Mouse (Mus musculus): ENCODE data around the gene AC134908.4. TPM values are rescaled to one million over a fixed set of nuclear protein-coding genes. Genes with fewer than 3 reads are reported as not detected.
"Not testable (repeated sequence)": the region's sequence is repeated elsewhere in the genome, so short reads cannot be mapped to it uniquely, and the experiment has no call there.

AC134908.4 gene
- polyA plus RNA-seq, 1 experiment, result 2.0 TPM

DNA sequence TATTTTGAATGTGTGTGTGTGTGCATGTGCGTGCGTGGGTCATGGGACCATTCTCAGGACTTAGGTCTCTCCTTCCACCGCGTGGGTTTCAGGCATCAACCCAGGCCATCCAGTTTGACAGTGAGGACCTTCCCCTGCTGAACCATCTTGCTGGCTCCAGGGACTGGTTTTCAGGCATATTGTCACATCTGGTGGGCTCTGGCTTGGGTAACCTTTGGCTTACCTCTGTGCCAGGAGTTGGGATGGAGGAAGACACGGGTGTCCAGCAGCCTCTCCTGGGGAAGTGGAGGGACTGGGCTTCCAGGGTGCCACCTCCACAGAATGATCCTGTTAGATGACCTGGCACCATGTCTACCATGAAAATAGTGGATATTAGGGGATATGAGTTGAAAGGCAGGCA, 17.5 kb downstream of the AC134908.4 start:
- DNase-seq (ENCODE audit: extremely low spot score in 1 of 2, low spot score in 1 of 2), result no peak

DNA sequence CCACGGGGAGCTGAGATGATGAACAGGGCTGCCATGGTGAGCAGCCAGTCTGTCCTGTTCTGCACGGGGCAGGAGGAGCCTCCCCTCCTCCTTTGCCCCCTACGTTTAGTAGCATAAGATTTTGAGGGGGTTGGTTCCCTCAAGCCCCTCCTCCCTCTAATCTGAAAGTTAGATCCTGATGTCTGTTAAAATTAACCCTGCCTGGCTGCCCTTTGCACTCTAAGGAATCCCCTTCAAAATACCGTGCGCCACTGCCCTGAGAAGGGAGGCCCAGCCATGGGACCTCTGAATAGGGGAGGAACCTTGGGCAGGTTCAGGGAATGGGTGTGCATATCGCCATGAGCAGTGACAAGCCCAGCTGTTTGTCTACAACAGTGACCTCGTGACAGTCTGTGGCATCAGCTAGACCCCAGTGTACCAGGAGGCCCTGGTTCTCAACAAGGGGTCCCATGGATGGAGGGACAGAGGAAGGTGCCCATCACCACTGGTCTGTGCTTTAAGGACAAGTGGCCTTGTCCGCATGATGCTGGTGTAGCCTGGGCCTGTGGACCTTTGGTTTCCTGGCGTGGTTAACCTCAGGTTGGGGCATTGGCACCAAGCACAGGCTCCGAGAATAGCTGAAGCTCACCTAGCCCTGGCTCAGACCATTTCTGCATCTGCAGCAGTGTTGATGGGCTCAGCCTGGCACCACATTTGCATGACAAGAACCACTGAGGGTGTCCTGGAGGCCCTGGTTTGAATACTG, 20.0 kb downstream of the AC134908.4 start:
- no peak for DNase-seq (ENCODE audit: extremely low spot score in 1 of 2, low spot score in 1 of 2)

DNA sequence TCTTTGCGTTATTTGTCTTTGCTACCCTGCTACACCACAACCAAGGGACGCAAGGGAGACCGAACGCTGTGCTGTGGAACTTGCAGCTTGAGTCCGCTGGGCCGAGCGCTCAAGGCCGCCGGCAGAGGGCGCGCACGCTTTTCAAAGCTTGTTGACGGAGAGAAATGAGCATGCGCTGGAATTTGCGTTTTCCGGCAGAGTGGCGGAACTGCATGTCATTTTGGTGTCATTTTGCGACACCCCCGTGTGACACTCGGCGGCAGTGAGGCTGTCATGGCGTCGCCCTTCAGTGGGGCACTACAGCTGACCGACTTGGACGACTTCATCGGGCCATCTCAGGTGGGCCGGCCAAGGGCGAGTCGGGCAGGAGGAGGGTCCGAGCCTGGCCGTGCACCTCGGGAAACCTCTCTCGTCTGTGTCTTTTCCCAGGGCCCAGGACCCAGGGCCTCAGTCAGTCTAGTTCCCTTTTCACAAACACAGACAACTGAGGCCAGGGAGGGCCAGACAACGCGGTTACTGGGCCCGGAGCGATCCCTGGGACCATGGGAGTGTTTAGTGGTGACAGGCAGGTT, 21.8 kb downstream of the AC134908.4 start, which contains the start of gene Narfl:
Gene Narfl, plus strand, starts transcription at position 228 of the 572 bp plus-strand sequence.
- peak; percentile 96 to 100 for DNase-seq (ENCODE audit: extremely low spot score in 1 of 2, low spot score in 1 of 2)

DNA sequence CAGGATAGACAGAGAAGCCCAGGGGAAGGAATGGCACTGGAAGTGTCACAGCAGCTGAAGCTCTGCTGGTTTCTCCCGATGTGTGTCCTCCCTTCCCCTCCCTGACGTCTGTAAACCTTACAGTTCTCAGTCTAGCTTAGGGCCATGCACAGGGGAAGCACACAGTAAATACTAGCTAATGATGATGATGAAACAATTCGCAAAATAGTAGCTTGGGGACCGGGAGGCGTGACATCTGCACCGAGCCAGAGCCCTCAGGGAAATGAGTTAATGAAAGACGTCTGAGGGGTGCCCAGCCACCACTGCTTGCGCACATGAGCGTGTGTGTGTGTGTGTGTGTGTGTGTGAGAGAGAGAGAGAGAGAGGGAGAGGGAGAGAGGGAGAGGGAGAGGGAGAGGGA, 26.1 kb downstream of the AC134908.4 start:
- DNase-seq (ENCODE audit: extremely low spot score in 1 of 2, low spot score in 1 of 2), result no peak

DNA sequence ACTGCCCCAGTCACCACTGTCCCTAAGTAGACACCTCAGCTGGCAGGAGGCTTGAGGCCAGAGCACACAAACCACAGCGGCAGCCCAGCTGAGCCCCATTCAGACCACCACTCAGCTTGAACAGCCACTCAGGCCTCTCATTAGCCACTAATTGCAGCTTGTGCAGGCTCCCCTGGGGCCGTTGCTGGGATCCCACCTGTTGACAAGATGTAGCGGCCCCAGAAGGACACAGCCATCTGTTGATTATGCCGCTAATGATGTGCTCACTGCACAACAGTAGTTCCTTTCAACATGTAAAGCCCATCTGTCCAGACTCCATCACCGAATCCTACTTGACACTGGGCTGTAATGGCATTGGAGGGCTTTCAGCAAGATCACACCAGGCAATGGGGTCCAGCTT, 29.6 kb downstream of the AC134908.4 start:
- no peak for DNase-seq (ENCODE audit: extremely low spot score in 1 of 2, low spot score in 1 of 2)

DNA sequence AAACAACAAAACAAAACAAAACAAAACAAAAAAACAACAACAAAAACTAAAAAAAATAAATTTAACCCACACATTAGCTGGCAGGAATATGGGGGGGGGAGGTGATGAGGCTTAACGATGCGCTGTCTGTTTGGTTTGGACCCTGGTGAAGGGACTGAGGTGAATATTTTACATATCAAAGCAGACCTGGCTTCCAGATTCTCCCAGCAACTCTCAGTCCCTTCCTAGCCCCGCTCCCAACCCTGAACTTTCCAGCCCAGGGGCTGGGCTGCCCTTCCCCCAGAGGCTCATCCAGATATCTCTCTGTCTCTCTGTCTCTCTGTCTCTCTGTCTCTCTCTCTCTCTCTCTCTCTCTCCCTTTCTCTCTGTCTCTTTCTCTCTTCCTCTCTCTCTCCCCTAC, 32.9 kb downstream of the AC134908.4 start:
- DNase-seq (ENCODE audit: extremely low spot score in 1 of 2, low spot score in 1 of 2), result no peak

DNA sequence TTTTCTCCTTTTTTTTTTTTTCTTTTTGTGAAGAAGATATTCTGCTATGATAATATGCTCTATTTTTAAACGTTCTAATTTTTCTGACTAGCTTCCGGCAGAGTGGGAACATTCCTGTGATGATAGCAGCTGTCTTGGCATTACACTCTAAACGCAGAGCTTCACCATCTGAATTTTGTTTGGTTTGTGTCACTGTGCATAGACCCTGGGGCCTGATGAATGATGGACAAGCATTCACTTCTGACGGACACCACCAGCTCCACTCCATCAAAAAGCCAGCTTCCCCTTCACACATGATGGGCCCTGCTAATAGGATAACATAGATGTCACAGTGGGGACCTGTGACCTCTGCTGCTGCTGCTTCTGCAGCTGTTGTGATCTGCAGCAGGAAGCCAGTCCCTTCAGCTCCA, 33.9 kb downstream of the AC134908.4 start:
- DNase-seq (ENCODE audit: extremely low spot score in 1 of 2, low spot score in 1 of 2), result peak in 1 of 2 experiments; percentile 77

DNA sequence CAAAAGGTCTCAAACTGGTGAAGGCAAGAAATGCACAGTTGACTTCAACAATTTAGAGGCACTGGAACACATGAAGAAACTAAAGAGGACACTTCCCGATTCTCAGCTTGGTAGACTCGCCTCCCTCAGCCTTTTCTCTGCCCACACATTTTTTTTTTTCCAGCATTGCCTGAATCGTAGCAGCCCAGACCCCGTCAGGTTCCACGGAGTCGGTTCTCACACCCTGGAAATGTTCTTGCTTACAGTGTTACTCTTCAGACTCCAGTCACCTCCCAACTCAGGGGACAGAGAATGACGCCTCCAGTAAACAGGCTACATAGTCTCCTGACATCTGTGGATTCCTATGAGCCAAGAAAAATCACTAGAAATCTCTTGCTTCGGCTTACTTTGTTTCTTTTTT, 35.3 kb downstream of the AC134908.4 start:
- DNase-seq (ENCODE audit: extremely low spot score in 1 of 2, low spot score in 1 of 2), result peak in 1 of 2 experiments; percentile 67

DNA sequence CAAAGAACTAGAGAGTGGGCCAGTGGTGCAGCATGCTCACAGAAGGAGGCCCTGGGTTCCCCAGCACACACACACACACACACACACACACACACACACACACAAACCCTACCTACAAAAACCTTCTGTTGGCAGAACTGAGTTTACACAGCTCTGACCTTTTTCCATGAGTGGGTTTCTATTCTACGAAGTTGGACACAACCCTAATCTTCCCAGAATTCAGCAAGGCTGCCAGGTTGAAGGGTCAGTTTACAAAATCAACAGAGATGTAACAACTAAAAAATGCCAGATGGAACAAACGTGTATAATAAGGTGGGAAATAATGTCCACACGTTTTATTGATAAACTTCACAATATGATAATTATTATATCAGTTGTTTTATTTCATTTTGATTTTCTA, 37.8 kb downstream of the AC134908.4 start:
- DNase-seq (ENCODE audit: extremely low spot score in 1 of 2, low spot score in 1 of 2), result no peak

DNA sequence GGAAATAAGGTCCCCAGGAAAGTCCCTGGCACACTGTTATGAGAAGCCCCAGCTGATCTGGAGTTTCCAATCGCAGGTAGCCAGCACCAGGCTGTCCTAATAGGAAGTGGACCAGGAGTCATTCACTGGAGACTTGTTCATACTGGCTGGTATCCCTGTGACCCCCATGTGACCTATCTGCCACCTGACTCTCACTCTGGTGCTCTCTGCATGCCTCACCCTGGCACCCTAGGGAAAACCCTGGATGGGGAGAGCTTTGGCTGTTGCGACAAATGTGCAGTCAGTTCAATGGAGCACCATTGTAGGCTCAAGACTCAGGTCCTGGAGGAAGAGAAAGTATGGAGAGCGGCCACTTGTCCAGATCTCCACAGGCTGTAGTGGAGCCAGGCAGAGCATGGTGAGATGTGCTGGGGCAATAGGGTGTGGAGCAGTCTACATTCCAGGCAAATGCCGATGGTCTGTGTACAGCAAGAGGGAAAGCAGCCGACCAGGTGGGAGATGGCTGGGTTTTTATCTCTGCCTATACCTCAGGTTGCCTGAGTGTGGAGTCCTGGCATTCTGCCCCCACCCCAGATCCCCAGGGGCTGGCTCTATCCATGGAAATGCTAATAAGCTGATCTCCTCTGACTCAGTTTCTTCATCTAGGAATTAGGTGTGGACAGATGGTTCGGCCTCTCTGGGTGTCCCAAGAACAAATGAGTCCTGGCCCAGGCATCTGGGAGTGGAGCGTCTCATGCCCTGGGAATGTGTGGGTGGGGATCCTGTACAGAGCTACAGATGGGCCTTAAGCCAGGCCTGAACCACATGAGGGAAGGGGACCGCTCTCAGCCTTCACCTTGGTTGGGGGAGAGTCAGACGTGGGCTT, 38.8 kb downstream of the AC134908.4 start:
- no peak for DNase-seq (ENCODE audit: extremely low spot score in 1 of 2, low spot score in 1 of 2)

DNA sequence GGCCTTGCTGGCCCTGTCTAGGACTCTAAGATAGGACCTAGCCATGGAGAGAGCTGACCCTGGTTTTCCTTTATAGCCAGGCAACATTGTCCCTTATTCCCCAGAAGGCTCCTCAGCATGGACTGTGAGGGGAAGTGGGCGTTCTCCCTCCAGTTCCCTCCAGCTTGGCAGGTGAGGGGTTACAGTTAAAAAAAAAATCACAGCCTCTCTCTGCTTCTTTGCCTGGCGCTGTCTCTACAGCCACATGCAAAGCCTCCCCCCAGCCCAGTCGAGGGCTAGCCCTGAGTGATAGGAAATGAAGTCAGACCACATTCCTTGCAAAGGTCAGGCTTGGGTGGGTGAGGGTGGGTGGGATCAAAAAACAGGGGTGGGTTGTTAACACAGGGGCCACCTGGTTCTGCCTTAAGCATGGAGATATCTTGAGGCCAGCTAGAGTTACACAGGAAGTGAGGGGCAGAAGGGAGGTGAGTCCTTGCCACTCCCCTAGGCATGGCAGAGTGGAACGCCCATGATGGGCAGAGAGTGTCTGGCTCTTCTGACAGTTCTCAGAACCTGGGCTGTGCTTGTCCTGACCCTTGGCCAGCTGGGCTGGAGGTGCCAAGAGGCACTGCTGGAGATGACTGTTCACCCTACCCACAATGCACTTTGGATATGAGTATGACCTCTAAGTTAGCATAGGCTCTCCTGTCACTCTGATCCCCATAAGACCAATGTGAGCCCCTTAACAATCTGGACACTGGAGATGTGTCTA, 39.7 kb downstream of the AC134908.4 start:
- no peak for DNase-seq (ENCODE audit: extremely low spot score in 1 of 2, low spot score in 1 of 2)

DNA sequence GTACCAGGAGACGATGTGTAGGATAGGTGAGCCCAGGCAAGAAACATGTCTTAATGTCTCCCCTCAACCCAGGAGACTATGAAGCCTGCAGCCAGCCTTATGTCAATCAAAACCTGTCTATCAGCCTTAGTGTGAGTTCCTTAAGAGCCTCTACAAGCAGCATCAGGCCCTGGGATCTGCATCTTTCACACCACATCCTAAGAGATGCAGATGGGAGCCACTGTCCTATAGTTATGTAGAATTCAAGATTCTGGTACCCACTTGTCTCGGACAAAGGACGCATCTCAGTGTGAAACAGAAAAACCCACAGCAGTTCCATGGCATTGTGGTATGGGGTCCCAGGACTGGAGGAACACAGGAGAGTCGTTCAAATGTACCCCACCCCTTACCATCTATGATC, 40.4 kb downstream of the AC134908.4 start:
- no peak for DNase-seq (ENCODE audit: extremely low spot score in 1 of 2, low spot score in 1 of 2)

DNA sequence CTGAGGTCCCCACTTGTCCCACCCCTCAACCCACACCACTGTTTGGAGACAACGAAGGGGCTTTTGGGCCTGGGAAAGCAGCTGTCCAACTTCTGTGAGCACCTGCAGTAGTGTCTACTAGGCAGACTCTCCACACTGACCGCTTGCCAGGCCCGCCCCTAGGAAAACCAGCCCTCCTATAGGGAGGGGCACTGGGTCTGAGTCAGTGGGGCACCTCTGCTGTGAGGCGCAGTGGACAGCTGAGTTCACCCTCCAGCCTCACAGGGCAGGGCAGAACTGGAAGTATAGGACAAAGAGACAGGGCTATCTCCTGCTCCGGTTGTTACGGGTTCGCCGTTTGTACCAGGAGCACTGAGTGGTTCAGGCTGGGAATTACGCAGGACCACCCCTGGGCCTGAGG, 41.2 kb downstream of the AC134908.4 start, which contains the start of gene Msln:
Gene Msln, minus strand, starts transcription at position 138 of the 400 bp plus-strand sequence.
- no peak for DNase-seq (ENCODE audit: extremely low spot score in 1 of 2, low spot score in 1 of 2)

DNA sequence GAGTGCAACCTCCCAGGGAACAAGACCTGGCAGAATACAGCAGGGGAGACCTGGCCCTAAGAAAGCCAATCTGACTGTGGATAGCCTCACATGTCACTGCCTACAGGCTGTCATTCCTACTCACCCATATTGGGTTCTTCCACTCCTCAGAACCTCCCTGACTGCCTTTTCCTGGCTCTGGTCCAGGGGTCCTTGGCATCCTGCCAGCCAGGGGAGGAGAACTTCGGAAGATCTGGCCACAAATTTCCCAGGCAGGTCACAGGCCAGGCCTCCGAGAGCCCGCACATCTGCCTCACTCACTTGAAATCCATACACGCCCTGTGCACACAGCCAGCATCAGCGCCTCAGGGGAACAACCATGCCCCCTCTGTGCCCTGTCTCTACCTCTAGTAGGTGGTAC, 44.0 kb downstream of the AC134908.4 start:
- DNase-seq (ENCODE audit: extremely low spot score in 1 of 2, low spot score in 1 of 2), result no peak

DNA sequence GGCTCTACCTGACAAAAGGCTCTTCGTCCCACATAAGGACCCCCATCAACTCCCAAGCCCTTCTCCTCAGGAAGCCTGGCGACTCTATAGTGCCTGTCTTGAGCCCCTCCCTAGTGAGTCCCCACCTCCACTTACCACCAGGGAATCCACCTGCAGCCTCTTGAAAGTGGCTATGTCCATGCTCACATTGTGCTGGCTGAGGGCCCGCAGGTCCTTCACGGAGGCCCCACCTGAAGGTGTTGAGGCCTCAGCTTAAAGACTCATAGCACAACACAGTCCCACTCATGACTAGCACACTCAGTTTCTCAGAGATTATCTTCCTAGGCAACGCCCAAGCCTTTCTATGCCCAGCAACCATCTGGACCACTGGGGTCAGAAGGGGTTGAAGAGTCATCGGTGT, 46.1 kb downstream of the AC134908.4 start:
- DNase-seq (ENCODE audit: extremely low spot score in 1 of 2, low spot score in 1 of 2), result no peak

DNA sequence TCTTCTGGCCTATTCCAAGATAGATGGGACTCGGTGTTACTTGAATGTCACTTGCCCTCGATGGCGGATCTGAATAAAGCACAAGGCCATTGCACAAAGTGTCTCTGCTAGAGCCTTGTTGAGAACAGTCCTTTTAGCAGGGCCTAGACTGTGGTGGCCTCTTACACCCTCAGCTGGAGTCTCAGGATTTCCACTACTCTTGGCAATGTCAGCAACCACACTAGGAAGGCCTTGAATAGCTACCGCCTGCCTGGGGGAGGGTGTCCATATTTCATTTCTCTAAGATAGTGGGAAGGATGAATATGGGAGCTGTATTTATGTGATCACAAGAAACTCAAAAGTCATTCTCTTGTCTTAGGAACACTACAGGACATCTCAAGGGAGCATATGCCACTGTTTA, 47.2 kb downstream of the AC134908.4 start:
- no peak for DNase-seq (ENCODE audit: extremely low spot score in 1 of 2, low spot score in 1 of 2)

DNA sequence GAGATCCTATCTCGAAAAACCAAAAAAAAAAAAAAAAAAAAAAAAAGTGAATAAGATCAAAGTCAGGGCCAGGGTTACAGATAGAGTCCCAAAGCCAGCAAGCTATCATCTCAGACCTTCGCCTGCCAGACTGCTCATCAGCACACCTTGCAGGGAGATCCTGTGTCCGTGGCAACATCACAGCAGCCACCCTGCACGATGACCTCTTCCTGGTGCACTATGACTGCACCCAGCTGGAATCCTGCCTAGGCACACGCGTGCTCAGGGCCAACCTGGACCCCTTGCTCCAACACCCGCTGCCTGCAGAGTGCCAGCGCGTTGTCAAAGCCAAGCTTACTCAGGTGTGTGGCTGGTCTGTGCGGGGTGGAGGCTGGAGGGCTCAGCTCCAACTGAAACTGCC, 51.1 kb downstream of the AC134908.4 start:
- DNase-seq (ENCODE audit: extremely low spot score in 1 of 2, low spot score in 1 of 2), result no peak

DNA sequence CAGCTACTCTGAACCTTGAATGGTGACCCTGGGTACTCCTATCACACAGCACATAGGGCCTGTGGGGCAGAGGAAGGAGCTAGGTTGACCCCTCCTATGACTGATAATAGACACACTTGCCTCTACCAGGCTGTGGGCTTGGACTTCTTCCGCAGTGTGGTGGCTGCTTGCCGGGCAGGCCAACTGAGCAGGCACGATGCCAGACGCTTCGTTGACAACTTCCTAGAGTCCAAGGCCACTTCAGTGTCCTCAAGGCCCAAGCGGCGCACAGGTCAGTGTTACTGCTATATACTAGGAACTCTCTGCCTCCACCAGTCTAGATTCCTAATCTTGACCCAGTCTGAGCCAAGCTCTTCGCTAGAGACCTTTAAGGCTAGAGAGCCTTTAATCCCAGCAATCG, 51.6 kb downstream of the AC134908.4 start:
- no peak for DNase-seq (ENCODE audit: extremely low spot score in 1 of 2, low spot score in 1 of 2)

DNA sequence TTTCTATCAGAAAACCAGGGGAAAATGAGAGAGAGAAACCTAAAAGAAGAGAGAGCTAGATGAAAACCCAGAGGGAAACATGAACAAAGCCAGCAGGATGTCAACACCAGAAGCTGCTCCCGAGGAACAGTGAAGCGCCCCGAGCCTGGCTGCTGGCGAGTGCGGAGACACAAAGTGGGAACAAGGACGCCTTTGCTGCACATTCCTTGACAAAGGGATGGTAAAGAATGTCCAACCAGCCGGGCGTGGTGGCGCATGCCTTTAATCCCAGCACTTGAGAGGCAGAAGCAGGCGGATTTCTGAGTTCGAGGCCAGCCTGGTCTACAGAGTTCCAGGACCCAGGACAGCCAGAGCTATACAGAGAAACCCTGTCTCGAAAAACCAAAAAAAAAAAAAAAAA, 54.0 kb downstream of the AC134908.4 start:
- not testable (repeated sequence) for DNase-seq (ENCODE audit: extremely low spot score in 1 of 2, low spot score in 1 of 2)

Measured in frontal cortex, adult 2 months (tissue).